10 mouse cellular contexts compared by ENCODE assay signal in the genomic region with DNA sequence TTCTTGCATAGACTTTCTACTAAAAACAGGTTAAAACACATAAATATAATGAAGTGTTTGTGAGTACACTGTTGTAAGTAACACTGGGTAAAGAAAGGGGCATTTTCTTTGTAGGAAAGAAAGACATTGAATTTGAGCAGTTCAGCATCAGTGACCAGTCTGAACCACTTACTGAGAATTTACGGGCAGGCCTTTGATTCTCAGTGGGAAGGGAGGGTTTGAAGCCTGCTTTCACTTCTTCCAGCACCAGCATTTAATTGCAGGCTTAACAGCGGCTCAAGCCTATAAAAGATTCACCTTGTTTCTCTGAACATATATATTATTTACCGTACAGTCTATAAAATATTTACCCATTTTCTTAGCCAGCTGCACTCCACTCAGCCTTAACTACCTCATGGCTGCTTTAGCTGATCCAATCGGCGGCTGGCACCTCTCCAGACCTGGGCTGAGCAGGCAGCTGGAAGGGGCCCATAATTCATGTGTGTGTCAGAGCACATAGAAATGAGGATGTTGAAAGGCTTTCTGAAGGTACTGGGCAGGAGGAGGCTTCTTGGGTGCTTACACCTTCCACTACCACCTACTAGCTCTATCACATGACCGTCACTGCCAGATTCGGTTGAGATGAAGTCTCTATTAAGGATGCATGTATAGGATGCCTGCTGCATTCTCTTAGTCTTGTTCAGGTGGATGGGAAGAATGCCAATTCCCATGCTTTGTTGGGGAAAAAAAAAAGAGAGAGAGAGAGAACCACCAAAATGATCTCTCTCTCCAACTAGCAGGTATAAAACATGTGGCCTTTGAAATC. TPM values are rescaled to one million over a fixed set of nuclear protein-coding genes. Genes with fewer than 3 reads are reported as not detected.
DNase-seq lines count a peak whose midpoint lies in the region; ATAC-seq and TF ChIP-seq lines count a peak whose summit lies in the region.
"Had no signal": no experiment of that assay in that cellular context is flagged by ENCODE, and none has a peak within 500 bp of the region (broad histone marks: within the 10 kb centered on the region; RNA-seq: fewer than 3 reads in every experiment).

No protein-coding gene starts in this region.

- H3K27me3 ChIP-seq in neural tube, embryonic 11.5 days (ENCODE audit: control insufficient read depth, insufficient read depth, low read length), result no peaks in the 10 kb centered on the region
- no peaks in the 10 kb centered on the region for H3K27me3 ChIP-seq in forebrain, postnatal 0 days (ENCODE audit: insufficient read depth, low read length)
- no peaks in the 10 kb centered on the region for H3K27me3 ChIP-seq in neural tube, embryonic 15.5 days (replicated peaks)
- H3K27me3 ChIP-seq: embryonic facial prominence, embryonic 12.5 days had no signal

- no peaks in the 10 kb centered on the region for H3K36me3 ChIP-seq in neural tube, embryonic 11.5 days (ENCODE audit: control insufficient read depth, insufficient read depth, low read length)
- no peaks in the 10 kb centered on the region for H3K36me3 ChIP-seq in forebrain, postnatal 0 days (ENCODE audit: insufficient read depth)
- H3K36me3 ChIP-seq in neural tube, embryonic 15.5 days, result no peaks in the 10 kb centered on the region
- H3K36me3 ChIP-seq: embryonic facial prominence, embryonic 12.5 days had no signal

- no peak for DNase-seq in neural tube, embryonic 11.5 days (ENCODE audit: low spot score)
- no peak for DNase-seq in neural tube, embryonic 10.5 days (ENCODE audit: extremely low spot score, low spot score)
- peak; percentile 32 for DNase-seq in forebrain, postnatal 0 days
- DNase-seq in kidney, postnatal 10 days, result peak; percentile 72
- DNase-seq in left cerebral cortex, adult 9 months (ENCODE audit: low spot score in 2 of 2), result no peak
- no peak for DNase-seq in natural killer cell, adult 2 months (ENCODE audit: low spot score in 2 of 2)
- DNase-seq: right cerebral cortex, adult 18-20 months had no signal

- H3K4me2 ChIP-seq in neural tube, embryonic 11.5 days (ENCODE audit: low read depth), result no peak overlapping the region
- no peak overlapping the region for H3K4me2 ChIP-seq in forebrain, postnatal 0 days (ENCODE audit: low read depth)
- no peak overlapping the region for H3K4me2 ChIP-seq in neural tube, embryonic 15.5 days
- H3K4me2 ChIP-seq: embryonic facial prominence, embryonic 12.5 days had no signal

- WGBS in neural tube, embryonic 11.5 days, result 65% methylated on average over 7 of the region's 7 CpGs
- 36% methylated on average over 7 of the region's 7 CpGs for WGBS in forebrain, postnatal 0 days
- WGBS in neural tube, embryonic 15.5 days, result 19% methylated on average over 7 of the region's 7 CpGs

- H3K4me1 ChIP-seq in neural tube, embryonic 11.5 days (ENCODE audit: control insufficient read depth, insufficient read depth, low read length), result peaks cover 6% of the 10 kb centered on the region; the same call in 1 of the 2 replicates
- no peaks in the 10 kb centered on the region for H3K4me1 ChIP-seq in forebrain, postnatal 0 days (ENCODE audit: insufficient read depth)
- peaks cover 9% of the 10 kb centered on the region for H3K4me1 ChIP-seq in neural tube, embryonic 15.5 days
- H3K4me1 ChIP-seq: embryonic facial prominence, embryonic 12.5 days had no signal

- H3K9ac ChIP-seq in neural tube, embryonic 11.5 days (ENCODE audit: low read length), result no peak overlapping the region
- no peak overlapping the region for H3K9ac ChIP-seq in forebrain, postnatal 0 days
- no peak overlapping the region for H3K9ac ChIP-seq in neural tube, embryonic 15.5 days (replicated peaks)
- H3K9ac ChIP-seq: embryonic facial prominence, embryonic 12.5 days had no signal

- peak; percentile 86 for ATAC-seq in neural tube, embryonic 11.5 days (ENCODE audit: insufficient read depth, low FRiP score, low TSS enrichment)
- no peak for ATAC-seq in forebrain, postnatal 0 days
- ATAC-seq in neural tube, embryonic 15.5 days (ENCODE audit: low FRiP score), result peak; percentile 90
- no peak for ATAC-seq in frontal cortex, adult (ENCODE audit: low TSS enrichment)

- H3K9me3 ChIP-seq in neural tube, embryonic 11.5 days (ENCODE audit: control insufficient read depth, low read length), result no peaks in the 10 kb centered on the region
- H3K9me3 ChIP-seq in forebrain, postnatal 0 days (ENCODE audit: low read length), result no peaks in the 10 kb centered on the region
- H3K9me3 ChIP-seq in neural tube, embryonic 15.5 days (replicated peaks), result no peaks in the 10 kb centered on the region
- H3K9me3 ChIP-seq: embryonic facial prominence, embryonic 12.5 days had no signal

- TF ChIP-seq CTCF in forebrain, postnatal 0 days (IDR thresholded peaks at IDR 0.05; ENCODE audit: low read depth), result no peak

- H3K4me3 ChIP-seq in neural tube, embryonic 11.5 days (ENCODE audit: low read depth, low read length), result no peak overlapping the region
- no peak overlapping the region for H3K4me3 ChIP-seq in forebrain, postnatal 0 days (ENCODE audit: low read depth, low read length)
- no peak overlapping the region for H3K4me3 ChIP-seq in neural tube, embryonic 15.5 days (replicated peaks)
- H3K4me3 ChIP-seq: embryonic facial prominence, embryonic 12.5 days had no signal

- no peak overlapping the region for H3K27ac ChIP-seq in neural tube, embryonic 11.5 days (ENCODE audit: low read depth, low read length)
- H3K27ac ChIP-seq in forebrain, postnatal 0 days (ENCODE audit: low read depth, low read length), result no peak overlapping the region
- 0 out of 2 replicates have a peak overlapping the region, but pooled peaks have one; percentile 7 for H3K27ac ChIP-seq in neural tube, embryonic 15.5 days (replicated peaks)
- H3K27ac ChIP-seq: embryonic facial prominence, embryonic 12.5 days had no signal

RNA-seq across cellular contexts. Expression of a gene that starts 50.0 kb away (rescaled TPM):
- 10.8 and 10.9 TPM in 2 replicates for polyA plus RNA-seq in neural tube, embryonic 11.5 days (2014; fragmentation: Nextera tagmentation; extraction: Ambion mirVana)
- 4.3 and 4.8 TPM in 2 replicates for total RNA-seq in forebrain, postnatal 0 days (2014; rRNA removed)
- 4.1 and 4.9 TPM in 2 replicates for polyA plus RNA-seq in forebrain, postnatal 0 days (2015; fragmentation: Nextera tagmentation; extraction: Ambion mirVana)
- polyA plus RNA-seq in neural tube, embryonic 15.5 days (2015; fragmentation: Nextera tagmentation; extraction: Ambion mirVana), result 7.0 and 8.5 TPM in 2 replicates

Comparison
In these comparisons a context has a peak if more than half of its experiments do, and no peak if none do; other contexts are left out.
1. ATAC-seq: peak in neural tube, embryonic 11.5 days (single experiment) and neural tube, embryonic 15.5 days (single experiment); none in forebrain, postnatal 0 days (single experiment) and frontal cortex, adult (single experiment).
2. DNase-seq: peak in forebrain, postnatal 0 days (single experiment) and kidney, postnatal 10 days (single experiment); none in neural tube, embryonic 11.5 days (single experiment), neural tube, embryonic 10.5 days (single experiment), left cerebral cortex, adult 9 months (0 of 2) and natural killer cell, adult 2 months (0 of 2).